Mouse (Mus musculus): ENCODE data around the gene Col23a1. TPM values are rescaled to one million over a fixed set of nuclear protein-coding genes. Genes with fewer than 3 reads are reported as not detected.

Col23a1 gene
- polyA plus RNA-seq, 1 experiment: 1.5 TPM

DNA sequence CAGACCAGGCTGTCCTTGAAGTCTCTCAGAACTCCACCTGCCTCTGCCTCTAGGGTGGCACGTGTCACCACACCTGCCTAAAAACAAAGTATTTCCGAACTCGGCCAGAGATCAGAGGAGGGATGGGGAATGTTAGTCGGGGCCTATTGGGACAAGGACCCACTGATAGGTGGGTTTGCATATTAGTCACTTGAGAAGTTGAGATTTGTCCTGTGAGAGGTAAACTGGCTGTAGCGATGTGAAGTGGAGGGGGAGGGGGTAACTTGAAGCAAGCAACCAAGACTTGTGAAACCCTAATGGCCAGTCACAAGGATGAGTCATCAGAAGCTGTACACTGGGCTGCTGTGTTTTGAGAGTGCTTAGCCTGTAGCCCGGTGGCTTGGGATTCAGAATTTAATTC, 25.4 kb upstream of the Col23a1 start:
- H3K36me3 ChIP-seq (ENCODE audit: control insufficient read depth, insufficient read depth, low read length): peaks cover 4% of the 10 kb centered on the region; the same call in 1 of the 2 replicates
- TF ChIP-seq CTCF (IDR thresholded peaks at IDR 0.05; ENCODE audit: extremely low read depth, insufficient read depth, insufficient read length, insufficient replicate concordance): no peak
- TF ChIP-seq POLR2A (IDR thresholded peaks at IDR 0.05; ENCODE audit: low read depth, low read length): no peak
- WGBS: 3% methylated on average over 6 of the region's 6 CpGs
- DNase-seq (ENCODE audit: low read depth in 1 of 2, low spot score in 2 of 2): no peak
- H3K27ac ChIP-seq (ENCODE audit: insufficient read depth, low read length): no peak overlapping the region
- no peaks in the 10 kb centered on the region for H3K27me3 ChIP-seq (ENCODE audit: control insufficient read depth, insufficient read depth, low read length)
- H3K4me1 ChIP-seq (ENCODE audit: control insufficient read depth, insufficient read depth, insufficient read length): peaks cover 9% of the 10 kb centered on the region; the same call in 1 of the 2 replicates
- peak overlapping the region; percentile 43; the same call in 1 of the 2 replicates for H3K4me3 ChIP-seq (ENCODE audit: extremely low read depth, insufficient read depth, insufficient read length)

DNA sequence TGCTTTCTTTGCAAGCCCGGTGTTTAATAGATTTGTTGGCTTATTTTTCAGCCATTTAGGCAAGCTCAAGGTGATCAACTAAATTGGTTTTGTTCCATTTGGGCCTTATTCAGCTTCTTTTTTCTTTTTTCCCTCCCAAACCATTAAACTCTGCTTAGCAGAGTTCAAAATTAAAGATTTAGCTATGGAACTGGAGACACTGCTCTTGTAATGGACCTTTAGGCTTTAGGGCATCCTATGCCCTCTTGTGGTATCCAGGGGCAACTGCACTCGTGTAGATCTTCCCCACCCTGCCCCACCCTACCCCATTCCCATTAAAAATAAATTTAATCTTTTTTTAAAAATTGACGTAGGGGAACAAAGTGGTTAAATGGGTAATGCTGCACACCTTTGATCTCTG, 24.4 kb upstream of the Col23a1 start:
- Histone ChIP-seq H3K36me3 (ENCODE audit: control insufficient read depth, insufficient read depth, low read length) (peaks cover 8% of the 10 kb centered on the region; the same call in 1 of the 2 replicates), H3K27ac (ENCODE audit: insufficient read depth, low read length) (no peak overlapping the region), H3K27me3 (ENCODE audit: control insufficient read depth, insufficient read depth, low read length) (no peaks in the 10 kb centered on the region), H3K4me1 (ENCODE audit: control insufficient read depth, insufficient read depth, insufficient read length) (peaks cover 9% of the 10 kb centered on the region; the same call in 1 of the 2 replicates), H3K4me3 (ENCODE audit: extremely low read depth, insufficient read depth, insufficient read length) (no peak overlapping the region)
- TF ChIP-seq CTCF (IDR thresholded peaks at IDR 0.05; ENCODE audit: extremely low read depth, insufficient read depth, insufficient read length, insufficient replicate concordance) (peak; percentile 24; the same call in 1 of the 2 replicates), POLR2A (IDR thresholded peaks at IDR 0.05; ENCODE audit: low read depth, low read length) (no peak)
- WGBS: 28% methylated on average over 3 of the region's 3 CpGs
- peak in 1 of 2 experiments; percentile 9 for DNase-seq (ENCODE audit: low read depth in 1 of 2, low spot score in 2 of 2)

DNA sequence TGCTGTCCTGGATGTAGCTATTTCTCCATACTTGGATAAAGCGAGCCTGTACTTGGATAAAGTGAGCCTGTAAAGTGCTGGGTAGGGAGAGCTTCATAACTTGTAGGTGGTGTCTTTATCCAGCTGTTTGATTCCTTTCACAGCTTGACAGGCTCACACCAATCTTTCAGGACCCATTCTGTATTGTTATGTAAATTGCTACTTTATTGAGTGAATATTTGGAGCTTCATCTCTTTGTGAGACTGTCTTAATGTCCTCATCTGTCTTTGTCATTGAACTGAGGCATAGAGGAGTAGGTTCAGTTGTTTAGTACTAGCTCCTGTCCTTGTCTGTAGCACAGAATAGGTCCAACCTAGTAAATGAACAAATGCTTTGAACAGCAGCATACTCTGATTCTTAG, 15.3 kb upstream of the Col23a1 start:
- Histone ChIP-seq H3K27ac (ENCODE audit: insufficient read depth, low read length) (no peak overlapping the region), H3K27me3 (ENCODE audit: control insufficient read depth, insufficient read depth, low read length) (no peaks in the 10 kb centered on the region), H3K36me3 (ENCODE audit: control insufficient read depth, insufficient read depth, low read length) (peaks cover 47% of the 10 kb centered on the region), H3K4me3 (ENCODE audit: extremely low read depth, insufficient read depth, insufficient read length) (no peak overlapping the region), H3K4me1 (ENCODE audit: control insufficient read depth, insufficient read depth, insufficient read length) (no peaks in the 10 kb centered on the region)
- TF ChIP-seq CTCF (IDR thresholded peaks at IDR 0.05; ENCODE audit: extremely low read depth, insufficient read depth, insufficient read length, insufficient replicate concordance): no peak
- no peak for TF ChIP-seq POLR2A (IDR thresholded peaks at IDR 0.05; ENCODE audit: low read depth, low read length)
- no peak for DNase-seq (ENCODE audit: low read depth in 1 of 2, low spot score in 2 of 2)
- 94% methylated on average over 1 of the region's 1 CpGs for WGBS

DNA sequence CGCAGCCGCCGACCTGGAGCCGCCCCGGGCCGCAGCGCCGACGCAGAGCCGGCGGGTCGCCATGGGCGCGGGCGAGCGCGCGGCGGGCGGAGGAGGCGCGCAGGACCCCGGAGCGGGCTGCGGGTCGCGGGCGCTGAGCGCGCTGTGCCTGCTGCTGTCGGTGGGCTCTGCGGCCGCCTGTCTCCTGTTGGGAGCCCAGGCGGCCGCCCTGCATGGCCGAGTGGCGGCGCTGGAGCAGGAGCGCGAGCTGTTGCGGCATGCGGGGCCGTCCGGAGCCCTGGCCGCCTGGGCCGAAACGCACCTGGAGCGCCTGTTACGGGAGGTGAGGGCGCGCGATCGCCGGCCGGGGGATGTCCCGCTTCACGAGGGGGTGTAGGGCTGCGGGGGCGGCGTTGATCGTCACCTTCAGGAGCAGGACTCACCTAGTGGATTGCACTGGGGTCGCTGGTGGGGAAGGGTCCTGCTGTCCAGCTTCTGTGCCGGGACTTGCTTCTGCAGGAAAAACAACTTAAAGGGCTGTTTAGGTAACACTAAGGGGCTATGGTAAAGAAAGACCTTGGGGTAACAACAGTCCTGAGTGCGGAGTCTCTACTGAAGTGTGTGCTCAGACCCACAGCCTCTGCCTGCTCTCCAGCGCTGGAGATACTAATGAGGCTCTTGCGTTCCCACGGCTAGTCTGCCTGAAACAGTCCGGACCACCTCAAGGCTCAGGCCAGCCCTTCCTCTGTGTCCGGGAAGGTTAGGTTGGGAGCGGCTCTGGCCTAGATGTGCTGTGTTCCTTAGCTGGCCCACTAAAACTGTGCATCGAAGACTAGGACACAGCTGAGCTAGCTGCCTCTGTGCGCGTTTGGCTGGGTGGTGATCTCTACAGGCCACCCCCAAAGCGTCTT, 591 bp downstream of the Col23a1 start:
- 5% methylated on average over 74 of the region's 74 CpGs for WGBS
- DNase-seq (ENCODE audit: low read depth in 1 of 2, low spot score in 2 of 2): peak in 1 of 2 experiments; percentile 6

DNA sequence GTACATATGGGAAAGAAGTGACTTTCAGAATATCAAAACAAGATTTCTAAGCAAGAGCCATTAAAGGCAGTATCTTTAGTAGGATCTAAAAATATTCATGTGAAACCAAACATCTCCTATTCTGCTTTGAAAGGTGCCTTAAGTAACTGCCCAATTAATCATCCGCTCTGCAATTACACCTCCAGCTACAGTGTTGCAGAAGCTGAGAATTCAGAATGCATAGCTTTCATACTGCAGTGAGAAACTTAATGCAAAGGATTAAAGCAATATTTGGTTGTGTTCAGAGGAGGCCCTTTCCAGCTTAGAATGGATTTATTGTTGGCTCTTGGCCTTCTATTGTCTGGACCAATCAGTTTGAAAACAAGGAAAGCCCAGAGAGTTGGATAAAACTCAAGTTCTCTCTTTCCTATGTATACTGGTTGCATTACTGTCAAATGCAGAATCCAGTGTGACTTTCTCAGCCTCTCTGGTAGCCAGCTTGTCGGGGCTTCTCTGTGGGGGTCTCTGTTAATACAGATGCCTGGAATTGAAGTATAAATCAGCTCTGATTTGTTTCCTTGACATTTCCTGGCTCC, 4.3 kb downstream of the Col23a1 start:
- no peak overlapping the region for H3K27ac ChIP-seq (ENCODE audit: insufficient read depth, low read length)
- peaks cover 3% of the 10 kb centered on the region for H3K4me1 ChIP-seq (ENCODE audit: control insufficient read depth, insufficient read depth, insufficient read length)
- H3K27me3 ChIP-seq (ENCODE audit: control insufficient read depth, insufficient read depth, low read length): peaks cover 6% of the 10 kb centered on the region
- 57% methylated on average over 2 of the region's 2 CpGs for WGBS
- TF ChIP-seq CTCF (IDR thresholded peaks at IDR 0.05; ENCODE audit: extremely low read depth, insufficient read depth, insufficient read length, insufficient replicate concordance) (no peak), POLR2A (IDR thresholded peaks at IDR 0.05; ENCODE audit: low read depth, low read length) (no peak)
- DNase-seq (ENCODE audit: low read depth in 1 of 2, low spot score in 2 of 2): no peak
- H3K36me3 ChIP-seq (ENCODE audit: control insufficient read depth, insufficient read depth, low read length): no peaks in the 10 kb centered on the region
- H3K4me3 ChIP-seq (ENCODE audit: extremely low read depth, insufficient read depth, insufficient read length): no peak overlapping the region

More for the DNA sequence above, 591 bp downstream of the Col23a1 start:
- Histone ChIP-seq H3K27me3 (ENCODE audit: control insufficient read depth, insufficient read depth, low read length) (peaks cover 6% of the 10 kb centered on the region), H3K36me3 (ENCODE audit: control insufficient read depth, insufficient read depth, low read length) (no peaks in the 10 kb centered on the region), H3K27ac (ENCODE audit: insufficient read depth, low read length) (no peak overlapping the region), H3K4me1 (ENCODE audit: control insufficient read depth, insufficient read depth, insufficient read length) (peaks cover 3% of the 10 kb centered on the region), H3K4me3 (ENCODE audit: extremely low read depth, insufficient read depth, insufficient read length) (peak overlapping the region; percentile 61; the same call in 1 of the 2 replicates)
- no peak for TF ChIP-seq POLR2A (IDR thresholded peaks at IDR 0.05; ENCODE audit: low read depth, low read length)
- no peak for TF ChIP-seq CTCF (IDR thresholded peaks at IDR 0.05; ENCODE audit: extremely low read depth, insufficient read depth, insufficient read length, insufficient replicate concordance)

DNA sequence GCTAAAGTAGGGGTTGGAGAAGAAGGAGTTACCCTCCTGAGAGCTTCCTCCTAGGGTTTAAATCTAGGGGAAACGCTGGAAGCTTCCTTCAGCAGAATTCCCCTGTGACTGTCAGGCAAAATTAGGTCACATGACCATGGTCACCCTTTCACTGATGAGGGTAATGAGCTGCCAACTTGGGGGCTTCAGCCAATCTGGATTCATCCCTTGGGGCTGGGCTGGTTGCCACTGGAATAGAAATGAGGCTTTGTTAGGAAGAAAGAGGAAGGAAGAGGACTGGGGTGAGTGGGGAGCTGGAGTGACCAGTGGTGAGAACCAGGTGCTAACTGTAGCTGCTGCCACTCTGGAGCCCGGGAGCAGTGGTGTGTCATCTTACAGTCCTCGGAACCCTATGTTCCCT, 6.0 kb downstream of the Col23a1 start:
- no peaks in the 10 kb centered on the region for H3K4me1 ChIP-seq (ENCODE audit: control insufficient read depth, insufficient read depth, insufficient read length)
- no peaks in the 10 kb centered on the region for H3K36me3 ChIP-seq (ENCODE audit: control insufficient read depth, insufficient read depth, low read length)
- TF ChIP-seq CTCF (IDR thresholded peaks at IDR 0.05; ENCODE audit: extremely low read depth, insufficient read depth, insufficient read length, insufficient replicate concordance) (no peak), POLR2A (IDR thresholded peaks at IDR 0.05; ENCODE audit: low read depth, low read length) (no peak)
- H3K4me3 ChIP-seq (ENCODE audit: extremely low read depth, insufficient read depth, insufficient read length): no peak overlapping the region
- H3K27ac ChIP-seq (ENCODE audit: insufficient read depth, low read length): no peak overlapping the region
- no peak for DNase-seq (ENCODE audit: low read depth in 1 of 2, low spot score in 2 of 2)
- 75% methylated on average over 3 of the region's 3 CpGs for WGBS
- no peaks in the 10 kb centered on the region for H3K27me3 ChIP-seq (ENCODE audit: control insufficient read depth, insufficient read depth, low read length)
